Mouse (Mus musculus) splenic B cell, adult 2 months (primary cell): ENCODE data around the gene Thoc5.
A peak's percentile ranks its signal among the peaks of the same experiment; 100 is the strongest.

Experiments
- DNase-seq: peaks from one replicate; pipeline ENCODE4 v3.0.0-alpha.2; 2011; ENCODE audit warnings: low read depth, low spot score
- H3K27me3 ChIP-seq: 2 replicates; pipeline ENCODE4 v1.6.1; 2012; ENCODE audit warnings: mild to moderate bottlenecking, low read length, moderate library complexity, mixed read lengths; ENCODE audit not compliant: control insufficient read depth, poor library complexity, insufficient read depth, severe bottlenecking
- H3K36me3 ChIP-seq: 2 replicates; pipeline ENCODE4 v1.6.1; 2012; ENCODE audit warnings: mild to moderate bottlenecking, low read length, moderate library complexity, mixed read lengths; ENCODE audit not compliant: control insufficient read depth, poor library complexity, insufficient read depth, severe bottlenecking

The Thoc5 gene

GRCm38 (mm10) chr11:4894848-4895816 lies at the start of gene Thoc5:
Thoc5 (plus strand) TSS chr11:4895320.
- Histone ChIP-seq H3K36me3 (no peaks in the 10 kb centered on the region; the same call in 1 of the 2 replicates), H3K27me3 (no peaks in the 10 kb centered on the region)
- DNase-seq = peak; percentile 81

- DNase-seq = peak; percentile 55
- H3K27me3 ChIP-seq = no peaks in the 10 kb centered on the region
- no peaks in the 10 kb centered on the region for H3K36me3 ChIP-seq
Observed at GRCm38 (mm10) chr11:4848483-4849248, 46.5 kb upstream of the Thoc5 start.

- peak; percentile 96 for DNase-seq
- H3K27me3 ChIP-seq = no peaks in the 10 kb centered on the region
- no peaks in the 10 kb centered on the region for H3K36me3 ChIP-seq
Observed at GRCm38 (mm10) chr11:4849258-4849943, 45.7 kb upstream of the Thoc5 start, which contains the start of gene Nf2. Nf2 (minus strand) TSS chr11:4849536.

GRCm38 (mm10) chr11:4850404-4850803 lies 44.7 kb upstream of the Thoc5 start:
- no peak for DNase-seq
- no peaks in the 10 kb centered on the region for H3K27me3 ChIP-seq
- H3K36me3 ChIP-seq = no peaks in the 10 kb centered on the region

- no peak for DNase-seq
- Histone ChIP-seq H3K36me3 (no peaks in the 10 kb centered on the region), H3K27me3 (no peaks in the 10 kb centered on the region)
Observed at GRCm38 (mm10) chr11:4853021-4853420, 42.1 kb upstream of the Thoc5 start.

- DNase-seq = no peak
- Histone ChIP-seq H3K27me3 (no peaks in the 10 kb centered on the region), H3K36me3 (no peaks in the 10 kb centered on the region)
Observed at GRCm38 (mm10) chr11:4854181-4854580, 40.9 kb upstream of the Thoc5 start.

GRCm38 (mm10) chr11:4858416-4858815 lies 36.7 kb upstream of the Thoc5 start:
- Histone ChIP-seq H3K36me3 (no peaks in the 10 kb centered on the region), H3K27me3 (no peaks in the 10 kb centered on the region)
- no peak for DNase-seq

- Histone ChIP-seq H3K27me3 (no peaks in the 10 kb centered on the region), H3K36me3 (no peaks in the 10 kb centered on the region)
- DNase-seq = no peak
Observed at GRCm38 (mm10) chr11:4860986-4861385, 34.1 kb upstream of the Thoc5 start.

- Histone ChIP-seq H3K27me3 (no peaks in the 10 kb centered on the region), H3K36me3 (no peaks in the 10 kb centered on the region)
- no peak for DNase-seq
Observed at GRCm38 (mm10) chr11:4861816-4862604, 33.1 kb upstream of the Thoc5 start.

- H3K27me3 ChIP-seq = no peaks in the 10 kb centered on the region
- no peaks in the 10 kb centered on the region for H3K36me3 ChIP-seq
- no peak for DNase-seq
Observed at GRCm38 (mm10) chr11:4862730-4863129, 32.4 kb upstream of the Thoc5 start.

GRCm38 (mm10) chr11:4865645-4866251 lies 29.4 kb upstream of the Thoc5 start:
- H3K36me3 ChIP-seq = no peaks in the 10 kb centered on the region; the same call in 1 of the 2 replicates
- no peaks in the 10 kb centered on the region for H3K27me3 ChIP-seq
- peak; percentile 86 for DNase-seq

GRCm38 (mm10) chr11:4873755-4874475 lies 21.2 kb upstream of the Thoc5 start, which contains the start of gene Nipsnap1:
Nipsnap1 (plus strand) TSS chr11:4873951.
- peak; percentile 91 for DNase-seq
- Histone ChIP-seq H3K36me3 (no peaks in the 10 kb centered on the region), H3K27me3 (no peaks in the 10 kb centered on the region)

GRCm38 (mm10) chr11:4874551-4874950 lies 20.6 kb upstream of the Thoc5 start:
- Histone ChIP-seq H3K36me3 (no peaks in the 10 kb centered on the region), H3K27me3 (no peaks in the 10 kb centered on the region)
- DNase-seq = no peak
